Mouse (Mus musculus) adrenal gland, postnatal 36 days (tissue): ENCODE results near the gene Gdpd5. TPM values are rescaled to one million over a fixed set of nuclear protein-coding genes. Genes with fewer than 3 reads are reported as not detected.

ENCODE experiments used
- DNase-seq, 2 experiments: peaks; one replicate each; pipeline ENCODE4 v3.0.0; 2021; ENCODE audit warnings: mixed read lengths in 1 of 2
- long read RNA-seq, 2 experiments: library from polyadenylated mRNA; stranded (forward); transcript quantifications; one replicate each; pipeline ENCODE4 v2.0.0; 2021; ENCODE audit warnings: borderline sequencing depth in 2 of 2
- total RNA-seq, 2 experiments: library from RNA; stranded (reverse); gene quantifications; 2 replicates each; pipeline ENCODE4 v1.2.3; 2021

The Gdpd5 gene
- 1 to 10 TPM; 7.5 to 7.6 TPM for total RNA-seq
- long read RNA-seq, experiment 1, full-length matches to known transcripts = 2 of 4 reads
- long read RNA-seq, experiment 1, partial matches to known transcripts = 2 of 4 reads
- long read RNA-seq, experiment 1, other reads (novel, unspliced or antisense) = 0 of 4 reads
- long read RNA-seq, experiment 2, full-length matches to known transcripts = 1 of 2 reads
- long read RNA-seq, experiment 2, partial matches to known transcripts = 0 of 2 reads
- long read RNA-seq, experiment 2, other reads (novel, unspliced or antisense) = 1 of 2 reads

GRCm38 (mm10) chr7:99381214-99382087, at the start of gene Gdpd5:
Gene Gdpd5, plus strand, starts transcription at chr7:99381414.
- DNase-seq = peak; percentile 100

- peak; percentile 91 to 92 for DNase-seq
These were observed 48.3 kb upstream of the Gdpd5 start for GRCm38 (mm10) chr7:99332774-99333480.

DNA sequence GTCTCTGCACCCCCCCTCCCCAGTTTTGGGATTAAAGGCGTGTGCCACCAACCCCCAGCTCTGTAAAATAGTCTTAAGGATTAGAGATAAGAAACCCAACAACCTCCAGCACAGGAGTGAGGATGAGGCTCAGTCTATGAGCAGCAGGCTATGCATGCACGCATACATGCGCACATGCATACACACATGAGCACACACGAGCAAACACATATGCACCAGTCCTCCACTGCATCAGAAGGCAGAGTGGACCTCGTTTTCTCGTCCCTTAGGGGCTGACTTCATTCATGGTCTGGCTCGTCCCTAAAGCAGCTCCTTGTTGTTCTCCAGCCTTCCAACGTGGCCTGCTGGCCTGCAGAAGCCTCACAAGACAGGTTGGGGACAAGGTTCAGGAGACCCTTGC, 40.5 kb upstream of the Gdpd5 start:
- no peak for DNase-seq

GRCm38 (mm10) chr7:99343577-99343976, 37.6 kb upstream of the Gdpd5 start:
- no peak for DNase-seq

GRCm38 (mm10) chr7:99347268-99347667, 33.9 kb upstream of the Gdpd5 start:
- DNase-seq = no peak

GRCm38 (mm10) chr7:99348883-99349282, 32.3 kb upstream of the Gdpd5 start:
- no peak for DNase-seq

DNA sequence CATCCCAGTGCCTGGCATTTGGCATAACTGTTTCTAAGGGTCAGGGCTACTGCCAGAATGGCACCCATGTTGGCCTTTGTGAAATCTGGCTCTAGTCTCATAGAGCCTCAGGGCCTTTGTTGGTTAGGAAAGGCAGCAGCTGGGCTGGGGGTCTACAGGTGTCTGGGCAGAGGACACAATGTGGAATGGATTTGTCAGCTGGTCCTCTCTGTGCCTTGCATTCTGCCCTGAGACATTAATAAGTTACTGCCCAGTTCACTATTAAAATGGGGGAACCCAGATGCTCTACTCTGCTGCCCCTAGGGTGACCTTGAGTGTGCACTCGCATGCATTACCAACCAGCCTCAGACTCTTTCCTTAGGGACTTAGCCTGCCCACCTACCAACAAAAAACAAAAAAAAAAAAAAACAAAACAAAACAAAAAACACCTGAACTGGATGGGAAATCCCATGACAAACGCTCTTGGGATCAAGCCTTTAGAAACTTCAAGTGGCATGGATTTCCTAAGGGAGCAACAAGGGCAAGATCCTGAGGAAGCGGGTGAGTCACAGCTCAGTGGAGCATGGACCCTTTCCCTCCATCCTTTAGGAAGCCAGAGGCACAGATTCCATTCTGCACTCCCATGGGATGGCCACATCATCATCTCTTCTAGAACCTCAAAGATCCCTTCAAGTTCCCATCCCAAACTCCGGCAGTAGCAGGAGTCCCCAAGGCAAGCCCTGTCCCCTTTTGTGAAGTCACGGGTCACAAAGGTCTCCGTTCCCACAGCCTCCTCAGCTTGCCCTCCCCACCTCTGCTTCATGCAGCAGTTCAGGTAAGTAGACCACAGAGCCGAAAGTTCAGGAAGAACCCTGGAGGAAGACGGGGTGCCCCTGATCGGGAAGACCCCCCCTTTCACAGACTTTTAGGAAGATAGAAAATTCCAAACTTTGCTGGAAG, 31.2 kb upstream of the Gdpd5 start:
- DNase-seq = no peak

GRCm38 (mm10) chr7:99351104-99351801, 30.0 kb upstream of the Gdpd5 start:
- peak; percentile 50 to 71 for DNase-seq

DNA sequence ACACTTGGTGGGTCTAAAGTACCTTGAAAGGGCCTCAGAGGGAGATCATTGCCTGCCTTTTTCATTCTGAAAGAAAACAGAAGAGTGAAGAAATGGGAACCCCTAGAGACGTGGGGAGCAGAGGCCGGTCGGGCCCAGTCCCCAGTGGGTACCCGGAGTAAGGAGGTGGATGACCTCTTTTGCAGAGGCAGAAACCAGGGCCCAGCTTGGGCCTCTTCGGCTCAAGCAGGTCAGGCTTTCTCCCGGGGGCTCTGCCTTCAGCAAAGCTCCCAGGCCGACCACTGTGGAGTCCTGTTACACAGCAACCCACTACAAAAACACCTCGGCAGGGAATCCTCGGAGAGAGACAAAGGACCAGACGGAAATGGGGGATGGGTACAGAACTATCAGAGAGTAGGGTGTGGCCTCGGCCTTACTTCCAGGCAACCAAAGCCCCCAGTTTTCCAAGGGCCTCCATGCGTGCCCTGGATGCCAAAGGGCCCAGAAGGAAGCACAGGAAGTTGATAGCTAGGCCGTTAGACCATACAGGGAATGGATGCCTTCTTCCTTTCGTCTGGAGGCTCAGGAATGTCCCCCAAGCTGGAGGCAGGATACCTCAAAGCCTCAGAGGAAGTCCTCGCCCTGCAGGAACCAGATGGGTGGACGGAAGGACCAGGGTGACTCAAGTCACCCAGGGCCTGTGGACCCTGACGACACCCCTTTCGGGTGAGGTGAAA, 29.3 kb upstream of the Gdpd5 start:
- DNase-seq = peak; percentile 28 to 38

DNA sequence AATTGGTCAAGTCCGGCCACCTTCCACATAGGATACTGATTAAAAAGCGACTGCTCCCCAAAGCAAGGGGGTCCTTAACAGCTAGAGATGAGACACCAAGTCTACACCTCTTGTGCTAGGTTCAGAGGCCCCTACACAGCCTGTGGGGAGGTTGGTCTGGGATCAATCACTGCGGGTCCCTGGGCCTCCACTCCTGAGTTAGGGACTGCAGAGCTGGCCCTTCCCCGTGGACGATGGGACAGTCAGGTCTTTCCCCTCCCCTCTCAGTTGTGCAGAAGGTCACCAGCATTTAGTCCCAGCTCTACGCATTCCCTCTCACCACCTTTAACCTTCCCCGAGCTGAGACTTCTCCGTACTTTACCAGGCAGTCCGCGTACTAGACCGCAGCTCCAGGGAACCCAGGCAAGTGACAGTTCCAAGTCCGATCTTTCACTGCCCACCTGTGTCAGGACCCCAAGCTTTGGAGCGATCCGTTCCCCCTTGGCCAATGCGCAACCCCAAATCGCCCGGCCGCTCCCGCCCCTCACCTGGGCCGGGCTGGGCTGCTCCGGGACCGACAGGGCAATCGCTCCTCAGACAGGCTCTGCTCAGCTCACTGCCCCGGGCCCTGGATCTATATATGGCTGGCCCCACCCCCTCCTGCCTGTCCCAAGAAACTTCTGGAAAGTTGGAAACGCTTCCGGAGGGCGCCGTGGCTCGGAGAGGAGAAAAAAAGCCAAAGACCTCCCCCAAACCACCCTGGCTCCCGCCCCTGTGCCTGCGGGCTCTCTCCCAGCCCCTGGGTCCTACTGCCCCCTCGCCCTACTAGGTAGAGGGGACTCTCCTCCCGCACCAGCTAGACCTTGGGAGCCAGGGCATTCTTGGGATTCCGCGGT, 28.5 kb upstream of the Gdpd5 start, which contains the start of gene Serpinh1:
Gene Serpinh1, minus strand, starts transcription at position 714 of the 875 bp plus-strand sequence.
- peak; percentile 90 to 93 for DNase-seq

GRCm38 (mm10) chr7:99355731-99356131, 25.5 kb upstream of the Gdpd5 start:
- peak; percentile 86 to 91 for DNase-seq

DNA sequence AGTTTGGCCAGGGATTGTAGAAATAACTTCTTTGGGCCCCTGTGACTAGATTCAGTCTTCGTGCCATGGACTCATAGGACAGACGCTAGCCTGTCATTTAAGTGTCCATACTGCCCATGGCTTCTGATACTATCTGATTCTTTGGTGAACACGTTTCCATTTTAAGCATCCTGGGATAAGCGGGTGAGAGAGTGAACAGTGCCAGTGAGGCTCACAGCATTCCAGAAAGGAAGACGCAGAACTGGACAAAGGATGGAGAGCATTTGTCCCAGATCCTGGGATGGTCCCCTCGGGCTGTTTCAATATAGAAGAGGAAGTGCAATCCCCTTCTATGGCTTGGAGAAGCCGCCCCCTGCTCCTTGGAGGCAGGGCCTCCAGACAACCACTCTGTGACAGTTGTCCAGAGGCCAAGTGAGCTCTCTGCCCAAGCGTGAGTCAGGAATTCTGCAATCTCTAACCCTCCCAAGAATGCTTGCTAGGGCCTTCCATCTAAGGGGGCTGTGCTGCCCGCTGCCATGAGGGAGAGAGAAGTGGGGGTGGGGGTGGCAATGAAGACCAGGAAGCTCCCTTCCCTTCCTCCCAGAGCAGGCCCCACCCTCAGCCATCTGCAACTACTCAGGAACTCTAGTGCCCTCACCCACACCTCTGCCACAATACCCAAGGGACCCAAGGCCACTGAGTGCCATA, 24.8 kb upstream of the Gdpd5 start:
- peak; percentile 71 to 73 for DNase-seq

DNA sequence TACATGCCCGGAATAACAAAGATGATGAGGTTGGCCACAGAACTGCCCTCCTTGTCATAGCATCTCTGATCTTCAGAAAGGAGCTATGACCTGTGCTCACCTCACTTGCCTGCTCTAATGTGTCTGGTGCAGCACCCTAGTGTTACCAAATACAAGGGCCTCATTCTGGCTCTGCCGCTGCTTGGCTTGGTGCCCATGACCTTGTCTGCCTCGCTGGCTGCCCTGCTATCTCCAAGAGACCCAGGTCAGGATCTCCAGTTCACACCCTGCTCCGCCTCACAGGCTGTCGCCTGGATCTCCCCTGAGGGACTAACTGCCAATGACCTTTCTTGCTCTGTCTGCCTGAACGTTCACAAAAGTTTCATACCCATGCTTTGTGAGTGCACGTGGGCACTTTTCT, 24.0 kb upstream of the Gdpd5 start:
- peak; percentile 91 to 93 for DNase-seq

- DNase-seq = no peak
These were observed 22.8 kb upstream of the Gdpd5 start for GRCm38 (mm10) chr7:99358371-99358770.

DNA sequence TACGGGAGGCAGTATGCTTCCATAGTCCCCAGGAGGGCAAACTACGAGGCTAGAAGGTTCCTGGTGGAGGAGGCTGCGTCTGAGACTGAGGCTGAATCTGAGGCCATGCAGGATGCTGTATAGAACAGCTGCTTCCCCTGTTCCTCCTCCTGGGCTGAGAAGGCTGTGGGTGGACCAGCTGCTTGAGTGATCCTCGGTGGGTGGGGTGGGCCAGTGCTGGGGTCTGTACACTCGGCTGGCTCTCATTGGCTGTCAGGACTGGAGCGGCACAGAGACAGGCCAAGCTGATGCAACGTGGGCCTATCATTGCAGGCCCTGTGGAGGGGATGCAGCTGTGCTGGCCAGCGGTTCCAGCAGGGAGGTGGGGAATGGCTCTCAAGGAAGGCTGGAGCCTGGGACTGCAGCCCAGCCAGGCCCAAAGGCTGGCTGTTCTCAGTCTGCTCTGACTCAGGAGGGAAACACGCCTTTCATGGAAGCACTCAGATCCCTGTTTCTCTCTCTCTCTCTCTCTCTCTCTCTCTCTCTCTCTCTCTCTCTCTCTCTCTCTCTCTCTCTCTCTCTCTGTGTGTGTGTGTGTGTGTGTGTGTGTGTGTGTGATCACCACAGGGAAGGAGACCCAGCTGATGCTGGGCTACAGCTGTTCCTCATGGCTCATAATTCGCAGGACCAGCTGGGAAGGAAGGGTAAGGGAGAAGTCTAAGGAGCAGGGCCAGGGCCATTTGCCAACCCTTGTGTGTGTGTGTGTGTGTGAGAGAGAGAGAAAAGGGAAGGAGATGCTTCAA, 21.0 kb upstream of the Gdpd5 start:
- peak; percentile 54 to 56 for DNase-seq

DNA sequence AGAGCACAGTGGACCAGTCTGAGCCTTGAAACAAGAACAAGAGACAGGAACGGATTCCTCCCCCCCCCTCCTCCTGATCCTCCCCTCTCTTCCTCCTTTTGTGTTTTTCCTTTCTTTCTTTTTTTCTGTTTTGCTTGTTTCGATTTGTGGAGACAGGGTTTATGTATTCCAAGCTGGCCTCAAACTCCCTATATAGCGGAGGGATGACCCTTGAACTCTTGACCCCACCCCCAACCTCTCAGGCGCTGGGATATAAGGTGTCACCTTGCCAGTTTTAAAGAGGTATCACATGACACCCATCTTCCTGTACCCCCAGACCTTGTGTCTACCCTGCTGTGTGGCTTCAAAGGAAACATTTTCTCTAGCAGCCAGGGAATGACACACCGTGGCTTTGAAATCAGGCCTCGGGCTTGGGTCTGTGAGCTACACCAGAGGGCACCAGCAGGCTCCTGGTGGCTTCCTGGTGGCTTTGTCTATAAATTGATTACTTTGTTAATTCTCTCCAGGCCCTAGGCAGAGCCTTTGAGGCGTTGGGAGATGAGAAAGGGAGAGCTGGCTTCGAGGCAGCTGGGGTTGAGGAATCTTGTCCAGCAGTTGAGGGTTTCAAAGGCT, 20.3 kb upstream of the Gdpd5 start:
- no peak for DNase-seq

GRCm38 (mm10) chr7:99362137-99362536, 19.1 kb upstream of the Gdpd5 start:
- DNase-seq = no peak
